Mouse (Mus musculus): ENCODE results near the gene Mapt. TPM values are rescaled to one million over a fixed set of nuclear protein-coding genes. Genes with fewer than 3 reads are reported as not detected.
A peak's percentile ranks its signal among the peaks of the same experiment; 100 is the strongest.

Mapt gene
- polyA plus RNA-seq, 1 experiment from 2014 or later = 11.8 TPM

DNA sequence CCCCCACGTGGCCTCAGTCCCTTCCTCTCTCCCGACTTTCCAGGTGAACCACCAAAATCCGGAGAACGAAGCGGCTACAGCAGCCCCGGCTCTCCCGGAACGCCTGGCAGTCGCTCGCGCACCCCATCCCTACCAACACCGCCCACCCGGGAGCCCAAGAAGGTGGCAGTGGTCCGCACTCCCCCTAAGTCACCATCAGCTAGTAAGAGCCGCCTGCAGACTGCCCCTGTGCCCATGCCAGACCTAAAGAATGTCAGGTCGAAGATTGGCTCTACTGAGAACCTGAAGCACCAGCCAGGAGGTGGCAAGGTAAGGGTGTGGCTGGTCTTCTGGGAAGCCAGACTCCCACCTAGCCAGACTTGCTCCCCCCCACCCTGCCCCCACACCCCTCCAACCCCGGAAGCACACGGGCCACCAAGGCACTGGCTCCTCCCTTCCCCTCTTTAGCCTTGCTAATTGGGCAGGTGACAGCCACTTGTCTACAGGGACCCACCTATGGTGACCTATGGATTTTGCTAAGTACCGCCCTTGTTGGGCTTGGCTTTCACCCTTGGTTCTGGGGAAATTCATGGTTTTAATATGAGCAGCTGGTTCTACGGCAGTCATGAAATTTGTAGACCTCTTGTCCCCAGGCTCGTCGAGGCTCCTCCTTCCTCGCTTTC is 79.2 kb downstream of the Mapt start:
- Histone ChIP-seq H3K9me3 (ENCODE audit: control insufficient read depth, low read length) (no peaks in the 10 kb centered on the region), H3K4me2 (ENCODE audit: low read depth, low read length) (peak overlapping the region; percentile 53), H3K27ac (ENCODE audit: low read length) (no peak overlapping the region), H3K9ac (ENCODE audit: low read length) (peak overlapping the region; percentile 42), H3K36me3 (ENCODE audit: control insufficient read depth, insufficient read depth, low read length) (no peaks in the 10 kb centered on the region), H3K4me3 (ENCODE audit: low read length) (peak overlapping the region; percentile 37), H3K4me1 (replicated peaks; ENCODE audit: control insufficient read depth, insufficient read depth, low read length) (no peaks in the 10 kb centered on the region), H3K27me3 (ENCODE audit: control insufficient read depth, insufficient read depth, low read depth, low read length) (peaks cover 7% of the 10 kb centered on the region; the same call in 1 of the 2 replicates)
- ATAC-seq (ENCODE audit: low read depth) = peak; percentile 66
- 10% methylated on average over 23 of the region's 23 CpGs for WGBS

DNA sequence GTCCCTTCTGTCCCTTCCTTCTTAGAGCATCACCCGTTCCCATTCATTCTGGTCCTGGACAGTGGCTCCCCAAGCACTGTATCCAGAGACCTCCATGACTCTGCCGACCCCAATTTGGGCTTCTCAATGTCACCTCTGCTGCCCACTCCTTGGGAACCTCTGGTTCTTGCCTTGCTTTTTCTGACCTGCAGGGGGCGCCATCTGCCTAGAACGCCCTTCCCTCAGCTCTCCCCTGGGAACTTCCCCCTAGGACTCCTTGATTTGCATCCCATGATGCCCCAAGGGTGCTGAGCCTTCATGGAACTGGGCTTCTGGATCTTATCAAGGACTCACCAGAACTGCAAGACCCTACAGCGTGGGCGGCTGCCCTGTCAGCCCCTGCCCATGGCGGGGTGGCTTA is 80.5 kb downstream of the Mapt start:
- Histone ChIP-seq H3K4me1 (replicated peaks; ENCODE audit: control insufficient read depth, insufficient read depth, low read length) (no peaks in the 10 kb centered on the region; the same call in 1 of the 2 replicates), H3K27me3 (ENCODE audit: control insufficient read depth, insufficient read depth, low read depth, low read length) (peaks cover 7% of the 10 kb centered on the region; the same call in 1 of the 2 replicates), H3K27ac (ENCODE audit: low read length) (no peak overlapping the region), H3K36me3 (ENCODE audit: control insufficient read depth, insufficient read depth, low read length) (no peaks in the 10 kb centered on the region), H3K4me3 (ENCODE audit: low read length) (no peak overlapping the region), H3K9ac (ENCODE audit: low read length) (no peak overlapping the region), H3K4me2 (ENCODE audit: low read depth, low read length) (no peak overlapping the region), H3K9me3 (ENCODE audit: control insufficient read depth, low read length) (no peaks in the 10 kb centered on the region)
- 65% methylated on average over 7 of the region's 7 CpGs for WGBS
- no peak for ATAC-seq (ENCODE audit: low read depth)

DNA sequence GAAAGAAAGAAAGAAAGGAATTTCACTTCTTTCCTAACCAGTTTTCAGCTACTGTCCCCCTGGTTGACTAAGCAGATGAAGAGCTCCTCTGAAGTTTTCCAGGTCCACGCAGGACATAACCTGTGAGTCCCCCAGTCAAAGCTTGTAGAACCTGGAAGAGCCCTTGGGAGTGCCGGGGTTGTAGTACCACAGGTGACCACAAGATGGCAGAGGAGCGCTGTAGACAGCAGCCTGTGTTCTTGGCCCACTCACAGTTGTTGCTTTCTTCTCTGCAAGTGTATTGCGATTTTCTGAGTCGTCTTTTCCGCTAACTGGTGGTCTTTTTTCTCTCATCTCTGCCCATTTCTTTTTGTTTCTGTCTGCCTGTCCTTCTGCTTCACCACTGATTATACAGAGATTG is 84.5 kb downstream of the Mapt start:
- WGBS = 3% methylated on average over 6 of the region's 6 CpGs
- Histone ChIP-seq H3K4me3 (ENCODE audit: low read length) (no peak overlapping the region), H3K9ac (ENCODE audit: low read length) (no peak overlapping the region), H3K4me2 (ENCODE audit: low read depth, low read length) (no peak overlapping the region), H3K27me3 (ENCODE audit: control insufficient read depth, insufficient read depth, low read depth, low read length) (no peaks in the 10 kb centered on the region), H3K27ac (ENCODE audit: low read length) (no peak overlapping the region), H3K9me3 (ENCODE audit: control insufficient read depth, low read length) (no peaks in the 10 kb centered on the region), H3K36me3 (ENCODE audit: control insufficient read depth, insufficient read depth, low read length) (no peaks in the 10 kb centered on the region), H3K4me1 (replicated peaks; ENCODE audit: control insufficient read depth, insufficient read depth, low read length) (peaks cover 5% of the 10 kb centered on the region; the same call in 1 of the 2 replicates)
- ATAC-seq (ENCODE audit: low read depth) = no peak

DNA sequence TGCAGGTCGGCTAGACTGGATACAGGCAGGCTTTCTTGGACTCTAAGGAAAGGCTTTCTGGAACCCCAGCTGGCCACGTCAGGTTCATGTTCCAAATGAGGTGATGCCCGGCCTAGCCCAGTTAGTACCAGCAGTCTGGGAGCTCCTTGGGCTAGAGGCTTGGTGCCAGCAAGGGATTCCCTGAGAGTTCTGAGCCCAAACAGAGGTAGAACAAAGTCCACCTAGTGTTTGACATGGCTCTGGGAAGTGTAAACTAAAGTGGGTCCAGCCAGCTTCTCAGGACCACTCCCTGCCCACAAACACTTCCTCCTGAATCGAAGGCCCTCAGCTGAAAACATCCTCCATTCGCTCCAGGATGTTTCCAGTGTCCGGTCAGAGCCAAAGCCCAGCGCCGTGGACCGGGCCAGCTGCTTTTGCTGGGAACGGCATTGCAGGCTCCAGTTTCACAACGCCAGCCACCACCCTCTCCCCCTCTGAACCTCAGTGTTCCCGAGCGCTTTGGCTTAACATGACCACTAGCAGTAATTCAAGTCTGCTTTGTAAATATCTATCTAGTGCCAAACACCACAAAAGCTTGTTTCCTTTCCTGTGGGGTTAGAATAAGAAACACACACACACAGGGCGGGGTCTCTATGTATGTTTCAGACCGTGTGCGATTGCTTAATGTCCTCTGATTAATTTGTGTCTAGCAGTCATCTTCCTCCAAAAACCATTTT is 85.7 kb downstream of the Mapt start:
- Histone ChIP-seq H3K4me3 (ENCODE audit: low read length) (no peak overlapping the region), H3K4me2 (ENCODE audit: low read depth, low read length) (0 out of 2 replicates have a peak overlapping the region, but pooled peaks have one; percentile 9), H3K36me3 (ENCODE audit: control insufficient read depth, insufficient read depth, low read length) (no peaks in the 10 kb centered on the region), H3K27me3 (ENCODE audit: control insufficient read depth, insufficient read depth, low read depth, low read length) (no peaks in the 10 kb centered on the region), H3K27ac (ENCODE audit: low read length) (no peak overlapping the region), H3K9me3 (ENCODE audit: control insufficient read depth, low read length) (no peaks in the 10 kb centered on the region), H3K4me1 (replicated peaks; ENCODE audit: control insufficient read depth, insufficient read depth, low read length) (peaks cover 5% of the 10 kb centered on the region; the same call in 1 of the 2 replicates), H3K9ac (ENCODE audit: low read length) (no peak overlapping the region)
- 52% methylated on average over 16 of the region's 16 CpGs for WGBS
- peak; percentile 45; the same call in 1 of the 2 replicates for ATAC-seq (ENCODE audit: low read depth)

DNA sequence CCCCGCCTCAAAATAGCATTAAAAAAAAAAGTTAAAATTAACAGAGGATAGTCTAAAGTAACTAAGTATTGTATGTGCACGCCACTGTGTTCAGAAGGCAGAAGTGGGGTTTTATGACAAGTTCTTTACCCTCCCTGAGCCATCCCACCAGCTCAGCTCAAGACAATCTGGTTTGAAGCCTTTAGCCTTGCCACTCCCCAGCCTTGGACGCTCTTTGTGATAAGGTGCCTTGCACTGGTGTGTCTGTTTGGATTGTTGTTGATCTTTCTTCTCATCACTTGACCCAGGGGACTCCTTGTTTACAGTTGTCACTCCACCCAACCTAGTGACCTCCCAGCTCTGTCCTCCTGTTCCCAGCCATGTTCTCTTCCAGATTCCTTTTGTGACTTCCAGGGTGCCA is 86.4 kb downstream of the Mapt start:
- ATAC-seq (ENCODE audit: low read depth) = no peak
- WGBS = 65% methylated on average over 3 of the region's 3 CpGs
- Histone ChIP-seq H3K27ac (ENCODE audit: low read length) (no peak overlapping the region), H3K36me3 (ENCODE audit: control insufficient read depth, insufficient read depth, low read length) (no peaks in the 10 kb centered on the region), H3K4me2 (ENCODE audit: low read depth, low read length) (no peak overlapping the region), H3K4me1 (replicated peaks; ENCODE audit: control insufficient read depth, insufficient read depth, low read length) (peaks cover 5% of the 10 kb centered on the region; the same call in 1 of the 2 replicates), H3K9ac (ENCODE audit: low read length) (no peak overlapping the region), H3K9me3 (ENCODE audit: control insufficient read depth, low read length) (no peaks in the 10 kb centered on the region), H3K27me3 (ENCODE audit: control insufficient read depth, insufficient read depth, low read depth, low read length) (no peaks in the 10 kb centered on the region), H3K4me3 (ENCODE audit: low read length) (no peak overlapping the region)

DNA sequence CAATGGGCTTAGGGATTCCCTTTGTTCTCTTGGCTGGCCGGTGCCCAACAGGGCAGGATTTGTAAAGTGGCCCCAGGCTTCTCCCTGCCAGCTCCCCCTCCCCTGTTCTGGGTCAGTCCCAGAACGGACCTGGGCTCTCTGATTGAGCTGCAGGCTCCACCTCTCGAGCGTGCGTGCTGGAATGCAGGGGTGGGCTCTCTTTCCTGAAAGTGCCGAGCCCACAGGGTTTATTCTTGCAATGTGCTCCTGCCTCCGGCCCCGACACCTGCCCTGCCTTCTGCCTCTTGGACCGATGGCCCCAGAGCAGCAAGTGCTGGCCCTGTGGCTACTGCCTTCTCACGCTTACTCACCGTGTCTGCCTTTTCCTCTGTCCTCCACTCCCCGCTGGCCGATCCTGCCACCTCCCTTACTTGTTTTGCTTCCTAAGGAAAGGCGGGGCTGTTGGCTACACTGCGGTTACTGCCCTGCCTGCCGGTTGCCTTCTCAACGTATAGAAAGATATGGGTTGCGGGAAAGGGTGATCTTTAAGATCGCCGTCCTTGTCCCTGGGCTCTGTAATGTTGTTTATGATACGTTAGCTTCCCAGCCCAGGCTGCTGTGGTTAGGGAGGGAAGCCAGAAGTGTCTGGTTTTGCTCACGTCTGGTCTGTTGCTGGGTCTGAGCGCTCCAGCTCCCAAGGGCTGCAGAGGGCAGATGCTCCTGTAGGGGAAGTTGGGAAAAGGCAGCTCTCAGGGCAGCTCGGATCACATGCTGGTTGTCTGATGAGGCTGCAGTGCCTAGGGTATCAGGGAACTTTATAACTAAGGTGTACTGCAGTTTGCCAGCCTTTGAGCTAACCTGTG is 88.0 kb downstream of the Mapt start:
- peak overlapping the region; percentile 82 for H3K4me2 ChIP-seq (ENCODE audit: low read depth, low read length)
- peak; percentile 53 for ATAC-seq (ENCODE audit: low read depth)
- H3K9me3 ChIP-seq (ENCODE audit: control insufficient read depth, low read length) = no peaks in the 10 kb centered on the region
- H3K4me1 ChIP-seq (replicated peaks; ENCODE audit: control insufficient read depth, insufficient read depth, low read length) = peaks cover 5% of the 10 kb centered on the region; the same call in 1 of the 2 replicates
- no peaks in the 10 kb centered on the region for H3K27me3 ChIP-seq (ENCODE audit: control insufficient read depth, insufficient read depth, low read depth, low read length)
- WGBS = under 1% methylated on average over 24 of the region's 24 CpGs
- peak overlapping the region; percentile 55 for H3K4me3 ChIP-seq (ENCODE audit: low read length)
- no peak overlapping the region for H3K27ac ChIP-seq (ENCODE audit: low read length)
- H3K9ac ChIP-seq (ENCODE audit: low read length) = peak overlapping the region; percentile 66
- H3K36me3 ChIP-seq (ENCODE audit: control insufficient read depth, insufficient read depth, low read length) = no peaks in the 10 kb centered on the region

DNA sequence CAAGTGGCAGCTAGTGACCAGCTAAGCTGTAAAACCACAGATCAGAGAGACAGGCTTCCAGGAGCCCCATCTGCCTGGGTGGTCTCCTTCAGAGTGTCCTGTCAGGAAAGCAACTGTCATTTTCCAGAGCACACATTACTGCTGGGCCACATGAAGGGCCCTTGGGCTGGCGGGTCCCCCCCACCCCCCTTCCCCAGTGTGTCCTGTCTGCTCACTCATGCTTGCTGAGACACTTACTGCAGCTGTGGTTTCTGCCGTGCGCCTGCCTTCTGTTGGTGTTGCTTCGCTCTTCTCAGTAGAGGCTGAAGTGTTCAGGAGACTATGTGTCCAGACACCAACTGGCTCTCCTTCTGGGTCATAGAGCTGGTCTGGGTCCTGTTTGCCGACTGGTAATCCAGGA is 89.3 kb downstream of the Mapt start:
- no peak overlapping the region for H3K9ac ChIP-seq (ENCODE audit: low read length)
- H3K9me3 ChIP-seq (ENCODE audit: control insufficient read depth, low read length) = no peaks in the 10 kb centered on the region
- no peak overlapping the region for H3K4me2 ChIP-seq (ENCODE audit: low read depth, low read length)
- no peak overlapping the region for H3K4me3 ChIP-seq (ENCODE audit: low read length)
- WGBS = 13% methylated on average over 5 of the region's 5 CpGs
- H3K27ac ChIP-seq (ENCODE audit: low read length) = no peak overlapping the region
- H3K27me3 ChIP-seq (ENCODE audit: control insufficient read depth, insufficient read depth, low read depth, low read length) = no peaks in the 10 kb centered on the region
- H3K4me1 ChIP-seq (replicated peaks; ENCODE audit: control insufficient read depth, insufficient read depth, low read length) = peaks cover 5% of the 10 kb centered on the region; the same call in 1 of the 2 replicates
- H3K36me3 ChIP-seq (ENCODE audit: control insufficient read depth, insufficient read depth, low read length) = no peaks in the 10 kb centered on the region
- no peak for ATAC-seq (ENCODE audit: low read depth)

DNA sequence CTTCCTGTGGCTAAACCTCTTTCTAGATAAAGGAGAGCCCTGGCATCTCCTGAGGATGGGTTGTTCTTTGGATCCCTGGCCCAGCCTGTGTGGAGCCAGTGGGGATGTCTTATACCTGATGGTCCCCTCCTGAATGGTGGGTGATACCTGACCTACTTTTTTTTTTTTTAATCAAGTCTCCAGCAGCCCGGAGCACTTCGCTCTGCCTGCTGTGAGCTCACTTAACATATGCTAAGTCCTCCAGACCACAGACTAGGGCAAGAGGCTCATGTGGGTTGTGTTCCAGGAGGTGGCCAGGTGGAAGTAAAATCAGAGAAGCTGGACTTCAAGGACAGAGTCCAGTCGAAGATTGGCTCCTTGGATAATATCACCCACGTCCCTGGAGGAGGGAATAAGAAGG is 91.0 kb downstream of the Mapt start:
- Histone ChIP-seq H3K4me1 (replicated peaks; ENCODE audit: control insufficient read depth, insufficient read depth, low read length) (peaks cover 5% of the 10 kb centered on the region; the same call in 1 of the 2 replicates), H3K27me3 (ENCODE audit: control insufficient read depth, insufficient read depth, low read depth, low read length) (no peaks in the 10 kb centered on the region), H3K27ac (ENCODE audit: low read length) (no peak overlapping the region), H3K4me3 (ENCODE audit: low read length) (no peak overlapping the region), H3K36me3 (ENCODE audit: control insufficient read depth, insufficient read depth, low read length) (no peaks in the 10 kb centered on the region), H3K4me2 (ENCODE audit: low read depth, low read length) (no peak overlapping the region), H3K9me3 (ENCODE audit: control insufficient read depth, low read length) (0 out of 2 replicates have a peak, but pooled peaks cover 2% of the 10 kb centered on the region), H3K9ac (ENCODE audit: low read length) (no peak overlapping the region)
- 32% methylated on average over 4 of the region's 4 CpGs for WGBS
- no peak for ATAC-seq (ENCODE audit: low read depth)

DNA sequence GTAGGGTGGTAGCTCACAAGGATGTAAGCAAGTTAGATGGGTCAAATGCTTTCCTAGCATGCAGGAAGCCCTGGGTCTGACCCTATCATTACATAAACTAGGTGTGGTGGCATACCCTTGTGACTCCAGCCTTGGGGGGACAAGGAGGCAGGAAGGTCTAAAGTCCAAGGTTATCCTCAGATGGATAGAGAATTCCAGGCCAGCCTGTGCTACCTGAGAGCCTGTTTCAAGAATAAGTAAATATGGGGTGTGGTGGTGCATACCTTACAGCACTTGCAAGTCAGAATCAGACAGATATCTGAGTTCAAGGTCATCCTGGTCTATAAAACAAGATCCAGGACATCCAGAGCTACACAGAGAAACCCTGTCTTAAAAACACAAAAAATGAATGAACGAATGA is 96.3 kb downstream of the Mapt start:
- Histone ChIP-seq H3K4me2 (ENCODE audit: low read depth, low read length) (no peak overlapping the region), H3K9me3 (ENCODE audit: control insufficient read depth, low read length) (0 out of 2 replicates have a peak, but pooled peaks cover 2% of the 10 kb centered on the region), H3K4me1 (replicated peaks; ENCODE audit: control insufficient read depth, insufficient read depth, low read length) (no peaks in the 10 kb centered on the region), H3K27me3 (ENCODE audit: control insufficient read depth, insufficient read depth, low read depth, low read length) (no peaks in the 10 kb centered on the region), H3K36me3 (ENCODE audit: control insufficient read depth, insufficient read depth, low read length) (no peaks in the 10 kb centered on the region), H3K9ac (ENCODE audit: low read length) (no peak overlapping the region), H3K4me3 (ENCODE audit: low read length) (no peak overlapping the region), H3K27ac (ENCODE audit: low read length) (no peak overlapping the region)
- ATAC-seq (ENCODE audit: low read depth) = no peak
- 98% methylated on average over 1 of the region's 1 CpGs for WGBS

Data from lung, embryonic 16.5 days (tissue).